Mouse (Mus musculus) forebrain, embryonic 12.5 days (tissue): ENCODE measurements at regions not wholly inside any gene's neighbourhood (a gene's known extent, or its start where the extent isn't known, plus 50 kb on each side); places are given as distances from the start of the nearest gene placed in this dataset.
A peak's percentile ranks its signal among the peaks of the same experiment; 100 is the strongest.

Experiments
- ATAC-seq: fragments of 200-750 bp; cut with Nextera tagmentation; 2 replicates; pipeline ENCODE4 v1.8.0; 2017; ENCODE audit warnings: moderate TSS enrichment; ENCODE audit not compliant: low FRiP score
- H3K27ac ChIP-seq: fragments of 300-500 bp; sonication (generic); 2 replicates; pipeline ENCODE4 v1.5.1; 2016; ENCODE audit warnings: mild to moderate bottlenecking
- H3K27me3 ChIP-seq: fragments of 300-500 bp; sonication (generic); 2 replicates; pipeline ENCODE4 v1.6.1; 2016; ENCODE audit warnings: mild to moderate bottlenecking
- H3K36me3 ChIP-seq: fragments of 300-500 bp; sonication (generic); replicated peaks from 2 replicates; pipeline ENCODE4 v1.6.1; 2016; ENCODE audit warnings: mild to moderate bottlenecking
- H3K4me1 ChIP-seq: fragments of 300-500 bp; sonication (generic); 2 replicates; pipeline ENCODE4 v1.6.1; 2016
- H3K4me2 ChIP-seq: fragments of 300-500 bp; sonication (generic); 2 replicates; pipeline ENCODE4 v1.6.1; 2016; ENCODE audit warnings: mild to moderate bottlenecking, moderate library complexity
- H3K4me3 ChIP-seq: fragments of 300-500 bp; sonication (generic); replicated peaks from 2 replicates; pipeline ENCODE4 v1.5.1; 2016; ENCODE audit warnings: mild to moderate bottlenecking
- H3K9ac ChIP-seq: fragments of 300-500 bp; sonication (generic); 2 replicates; pipeline ENCODE4 v1.6.1; 2016; ENCODE audit warnings: mild to moderate bottlenecking
- H3K9me3 ChIP-seq: fragments of 300-500 bp; sonication (generic); 2 replicates; pipeline ENCODE4 v1.6.1; 2016
- WGBS: fragments of 180-500 bp; shearing (Covaris S2); methylation state at CpG from one replicate; pipeline ENCODE4 v1.1.7; 2016; 5-methylcytosine and 5-hydroxymethylcytosine counted together

DNA sequence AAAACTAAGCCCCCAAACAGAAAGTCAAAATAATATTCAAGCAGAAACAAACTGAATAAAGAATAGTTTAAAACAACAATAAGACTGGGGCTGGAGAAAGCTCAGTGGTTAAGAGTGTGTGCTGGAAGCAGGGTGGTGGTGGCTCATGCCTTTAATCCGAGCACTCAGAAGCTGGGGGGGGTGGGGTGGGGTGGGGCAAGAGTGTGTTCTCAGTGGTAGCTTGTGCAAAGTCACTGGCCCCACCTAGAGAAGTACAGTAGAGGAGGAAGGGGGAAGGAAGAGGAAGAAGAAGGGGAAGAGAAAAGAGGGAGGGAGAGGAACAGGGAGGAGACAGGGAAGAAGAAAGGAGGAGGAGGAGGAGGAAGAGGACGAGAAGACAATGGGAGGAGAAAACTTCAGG lies 141.1 kb upstream of the Usp9x start:
- 60% methylated on average over 2 of the region's 2 CpGs for WGBS
- no peaks in the 10 kb centered on the region for H3K36me3 ChIP-seq

DNA sequence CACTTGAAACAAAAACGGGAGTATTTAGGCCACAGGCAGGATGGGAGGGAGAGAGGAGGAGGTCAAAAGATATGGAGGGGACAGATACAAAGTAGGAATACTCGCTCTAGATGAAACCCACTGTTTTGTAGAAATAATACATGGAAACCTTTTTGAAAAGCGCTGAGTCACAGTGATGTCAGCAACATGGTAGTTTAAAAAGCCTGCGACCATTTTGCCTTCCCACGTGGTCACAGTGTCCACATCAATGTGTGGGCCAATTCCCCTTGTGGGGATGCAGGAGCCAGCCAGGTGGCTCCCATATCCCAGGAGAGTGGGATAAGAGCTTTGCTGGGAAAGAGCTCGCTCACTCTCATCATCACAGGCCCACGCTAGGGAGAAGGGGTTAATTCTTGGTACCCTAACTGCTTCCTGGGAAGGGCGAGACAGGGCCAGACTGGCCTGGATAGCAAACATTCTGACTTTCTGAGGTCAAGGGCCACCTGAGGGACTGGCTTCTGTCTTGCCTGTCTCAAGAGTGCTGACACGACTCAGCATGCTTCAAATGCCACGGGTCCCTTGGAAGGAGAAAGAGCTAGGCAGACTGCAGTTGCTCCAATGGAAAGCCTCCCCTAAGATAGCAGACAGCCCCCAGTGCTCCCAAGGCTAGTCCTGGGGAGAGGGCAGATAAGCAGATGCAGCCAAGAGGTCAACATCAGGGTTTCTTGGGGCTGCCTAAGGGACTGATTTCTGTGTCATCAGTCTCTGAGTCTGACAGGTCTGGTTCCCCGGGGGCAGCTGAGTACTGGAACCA lies 143.3 kb upstream of the Usp9x start:
- no peak for ATAC-seq
- no peak overlapping the region for H3K4me3 ChIP-seq
- WGBS = 70% methylated on average over 11 of the region's 11 CpGs
- H3K4me1 ChIP-seq = no peaks in the 10 kb centered on the region
- H3K9me3 ChIP-seq = no peaks in the 10 kb centered on the region
- H3K9ac ChIP-seq = no peak overlapping the region
- no peak overlapping the region for H3K27ac ChIP-seq
- no peaks in the 10 kb centered on the region for H3K36me3 ChIP-seq
- no peak overlapping the region for H3K4me2 ChIP-seq
- no peaks in the 10 kb centered on the region for H3K27me3 ChIP-seq

More for the DNA sequence above, 141.1 kb upstream of the Usp9x start:
- H3K4me2 ChIP-seq = no peak overlapping the region
- ATAC-seq = no peak
- H3K27ac ChIP-seq = no peak overlapping the region
- H3K9ac ChIP-seq = no peak overlapping the region
- no peaks in the 10 kb centered on the region for H3K4me1 ChIP-seq
- no peaks in the 10 kb centered on the region for H3K9me3 ChIP-seq
- no peak overlapping the region for H3K4me3 ChIP-seq
- H3K27me3 ChIP-seq = no peaks in the 10 kb centered on the region

DNA sequence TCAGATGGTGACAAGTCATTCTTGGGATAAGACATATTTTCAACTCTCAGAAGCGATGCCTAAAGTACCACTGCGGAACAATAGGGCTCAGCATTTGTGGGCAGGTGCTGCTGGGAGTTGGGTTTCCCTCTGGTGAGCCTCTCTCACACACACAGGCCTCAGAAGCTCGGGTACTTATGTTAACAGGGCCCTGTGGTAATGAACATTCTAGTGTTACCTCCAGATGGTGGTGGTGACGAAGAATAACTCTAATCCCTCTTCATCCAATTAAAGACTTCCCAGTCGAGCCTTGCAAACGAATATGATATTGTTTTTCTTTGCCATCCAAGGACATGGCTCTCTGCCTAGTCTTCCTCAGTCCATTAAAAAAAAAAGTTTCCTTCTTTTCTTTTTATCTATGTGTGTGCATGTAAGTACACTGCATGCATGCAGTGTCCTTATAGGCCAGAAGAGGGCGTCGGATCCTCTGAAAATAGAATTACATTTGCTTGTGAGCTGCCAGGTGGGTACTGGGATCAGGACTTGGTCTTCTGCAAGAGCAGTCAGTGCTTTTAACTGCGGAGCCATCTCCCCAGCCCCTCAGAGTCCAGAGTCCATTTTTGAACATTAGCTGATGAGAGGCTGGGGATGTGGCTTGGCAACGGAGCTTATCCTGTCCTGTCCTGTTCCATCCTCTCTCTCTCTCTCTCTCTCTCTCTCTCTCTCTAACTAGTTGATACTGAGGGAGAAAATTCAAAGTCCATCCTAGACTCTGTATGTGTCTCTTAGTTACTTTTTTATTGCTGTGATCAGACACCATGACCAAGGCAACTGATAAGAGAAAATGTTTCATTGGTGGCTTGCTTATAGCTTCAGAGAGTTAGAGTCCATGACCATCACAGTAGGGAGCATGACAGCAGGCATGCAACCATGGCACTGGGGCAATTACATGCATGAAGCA lies 146.3 kb upstream of the Usp9x start:
- Histone ChIP-seq H3K9ac (no peak overlapping the region), H3K4me1 (no peaks in the 10 kb centered on the region), H3K9me3 (no peaks in the 10 kb centered on the region), H3K4me3 (no peak overlapping the region), H3K27me3 (no peaks in the 10 kb centered on the region), H3K36me3 (no peaks in the 10 kb centered on the region), H3K27ac (no peak overlapping the region), H3K4me2 (no peak overlapping the region)
- WGBS = 74% methylated on average over 10 of the region's 10 CpGs
- ATAC-seq = no peak

DNA sequence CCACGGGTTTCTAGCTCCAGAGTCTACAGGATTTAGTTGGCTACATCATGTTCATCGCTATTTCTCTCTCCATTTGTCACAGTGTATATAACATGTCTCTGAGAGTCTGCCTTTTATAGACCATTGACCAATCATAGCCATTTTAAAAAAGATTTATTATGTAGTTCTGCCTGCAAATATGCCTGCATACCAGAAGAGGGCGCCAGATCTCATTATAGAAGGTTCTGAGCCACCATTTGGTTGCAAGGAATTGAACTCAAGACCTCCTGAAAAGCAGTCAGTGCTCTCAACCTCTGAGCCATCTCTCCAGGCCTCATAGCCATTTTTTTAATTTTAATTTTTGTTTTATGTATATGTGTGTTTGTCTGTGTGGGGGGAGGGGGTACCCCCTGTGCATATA lies 151.7 kb upstream of the Usp9x start:
- Histone ChIP-seq H3K27me3 (no peaks in the 10 kb centered on the region), H3K4me1 (no peaks in the 10 kb centered on the region; the same call in 1 of the 2 replicates), H3K9ac (no peak overlapping the region), H3K9me3 (no peaks in the 10 kb centered on the region), H3K4me2 (no peak overlapping the region), H3K27ac (no peak overlapping the region), H3K4me3 (no peak overlapping the region), H3K36me3 (no peaks in the 10 kb centered on the region)
- ATAC-seq = no peak
- WGBS = 29% methylated on average over 3 of the region's 3 CpGs

DNA sequence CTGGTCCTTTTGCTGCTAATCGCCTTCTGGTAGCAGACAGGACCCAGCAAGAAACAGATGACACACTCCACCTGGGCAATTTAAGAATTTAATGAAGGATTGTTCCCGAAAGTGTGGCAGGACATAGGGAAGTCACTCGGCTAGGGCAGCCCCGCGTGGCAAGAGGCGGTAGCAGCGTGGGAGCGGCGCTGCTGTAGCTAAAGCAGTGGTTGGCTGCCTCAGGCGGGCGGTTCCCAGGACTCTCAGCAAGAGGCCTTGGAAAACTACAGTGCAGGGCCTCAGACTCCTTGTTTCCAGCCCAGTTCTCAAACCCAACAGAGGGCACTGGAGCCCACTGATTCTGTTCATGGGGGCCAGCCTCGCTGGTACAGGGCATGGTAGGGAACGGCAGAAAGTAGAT lies 154.2 kb upstream of the Usp9x start:
- no peaks in the 10 kb centered on the region for H3K36me3 ChIP-seq
- H3K27ac ChIP-seq = no peak overlapping the region
- H3K27me3 ChIP-seq = no peaks in the 10 kb centered on the region
- H3K9me3 ChIP-seq = no peaks in the 10 kb centered on the region
- ATAC-seq = peak; percentile 61; the same call in 1 of the 2 replicates
- H3K9ac ChIP-seq = no peak overlapping the region
- no peaks in the 10 kb centered on the region; the same call in 1 of the 2 replicates for H3K4me1 ChIP-seq
- WGBS = 24% methylated on average over 13 of the region's 13 CpGs
- no peak overlapping the region; the same call in 1 of the 2 replicates for H3K4me3 ChIP-seq
- H3K4me2 ChIP-seq = peak overlapping the region; percentile 39

DNA sequence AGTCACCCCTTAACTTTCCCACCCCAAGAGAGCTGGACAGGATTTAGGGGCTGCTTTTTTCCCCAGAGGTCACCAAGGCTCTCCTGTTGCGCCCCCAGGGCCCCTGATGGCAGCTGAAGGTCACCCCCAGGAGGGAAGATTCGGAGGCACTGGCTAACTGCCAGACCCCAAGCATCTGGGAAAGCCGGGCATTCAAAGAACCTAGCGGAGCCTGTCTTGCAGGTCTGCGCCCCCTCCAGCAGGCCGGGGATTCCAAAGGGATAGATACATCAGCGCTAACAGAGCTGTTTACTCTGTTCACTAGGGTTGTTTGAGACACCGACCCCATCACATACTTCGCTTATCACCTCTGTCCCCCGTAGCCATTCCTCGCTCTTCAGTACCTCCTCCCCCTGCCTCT lies 154.6 kb upstream of the Usp9x start:
- Histone ChIP-seq H3K27ac (no peak overlapping the region), H3K4me2 (peak overlapping the region; percentile 39), H3K27me3 (no peaks in the 10 kb centered on the region), H3K36me3 (no peaks in the 10 kb centered on the region), H3K4me1 (no peaks in the 10 kb centered on the region; the same call in 1 of the 2 replicates), H3K9me3 (no peaks in the 10 kb centered on the region), H3K4me3 (no peak overlapping the region; the same call in 1 of the 2 replicates), H3K9ac (no peak overlapping the region)
- WGBS = 27% methylated on average over 11 of the region's 11 CpGs
- no peak for ATAC-seq

DNA sequence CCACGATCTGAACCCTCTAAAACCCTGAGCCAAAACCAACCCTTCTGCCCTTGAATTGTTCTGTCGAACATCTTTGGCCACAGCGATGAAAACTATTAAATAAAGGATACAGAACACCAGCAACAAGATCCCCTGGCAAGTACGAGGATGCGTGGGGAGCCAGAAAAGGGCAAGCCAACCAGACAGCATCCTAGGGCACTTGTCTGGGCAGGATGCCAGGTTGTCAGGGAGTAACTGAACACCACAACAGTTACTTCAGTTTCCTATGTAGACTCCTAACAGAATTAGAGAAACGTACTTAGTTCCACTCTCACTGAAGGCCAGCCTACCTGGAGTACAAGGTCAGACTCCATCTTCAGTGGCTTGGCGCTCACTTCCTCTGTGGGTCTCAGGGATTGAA lies 138.4 kb upstream of the Med14 start:
- no peak overlapping the region for H3K4me2 ChIP-seq
- 85% methylated on average over 7 of the region's 7 CpGs for WGBS
- no peaks in the 10 kb centered on the region for H3K4me1 ChIP-seq
- H3K36me3 ChIP-seq = no peaks in the 10 kb centered on the region
- no peak overlapping the region for H3K4me3 ChIP-seq
- H3K27me3 ChIP-seq = no peaks in the 10 kb centered on the region
- no peak overlapping the region for H3K9ac ChIP-seq
- ATAC-seq = no peak
- H3K27ac ChIP-seq = no peak overlapping the region
- H3K9me3 ChIP-seq = no peaks in the 10 kb centered on the region

DNA sequence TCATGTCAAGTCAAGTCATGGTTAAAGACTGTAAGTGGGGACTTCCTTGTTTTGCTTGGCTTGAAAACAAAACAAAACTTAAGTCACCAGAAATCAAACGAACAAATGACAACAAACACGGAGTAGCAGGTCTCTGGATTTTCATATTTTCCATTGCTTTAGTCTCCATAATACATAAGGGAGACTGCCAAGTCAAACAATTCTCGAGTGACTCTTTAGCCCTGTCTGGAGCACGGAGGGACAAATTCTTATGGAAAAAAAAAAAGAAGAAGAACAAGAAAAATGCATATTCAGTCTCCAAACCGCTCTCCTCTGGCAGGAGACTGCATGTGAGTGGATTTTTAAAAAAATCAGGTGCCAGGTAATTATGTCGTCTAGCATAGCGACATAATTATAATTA lies 129.6 kb upstream of the Med14 start:
- 85% methylated on average over 7 of the region's 7 CpGs for WGBS
- H3K9ac ChIP-seq = no peak overlapping the region
- no peaks in the 10 kb centered on the region for H3K27me3 ChIP-seq
- H3K9me3 ChIP-seq = no peaks in the 10 kb centered on the region
- H3K4me1 ChIP-seq = peaks cover 6% of the 10 kb centered on the region; the same call in 1 of the 2 replicates
- H3K4me3 ChIP-seq = no peak overlapping the region
- no peaks in the 10 kb centered on the region for H3K36me3 ChIP-seq
- no peak overlapping the region for H3K4me2 ChIP-seq
- no peak for ATAC-seq
- H3K27ac ChIP-seq = no peak overlapping the region

DNA sequence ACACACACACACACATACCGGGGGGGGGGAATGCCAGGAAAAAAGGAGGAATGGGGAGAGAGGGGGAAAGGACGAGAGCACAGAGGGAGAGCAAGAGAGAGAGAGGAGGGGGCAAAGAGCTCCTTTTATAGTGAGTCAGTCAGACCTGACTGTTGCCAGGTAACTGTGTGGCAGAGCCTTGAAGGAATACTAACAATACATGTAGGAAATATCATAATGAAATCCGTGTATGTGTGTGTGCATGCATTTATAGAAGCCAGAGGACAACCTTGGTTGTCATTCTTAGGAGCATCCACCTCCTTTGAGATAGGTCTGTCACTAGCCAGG lies 127.6 kb upstream of the Med14 start:
- H3K9ac ChIP-seq = no peak overlapping the region
- H3K36me3 ChIP-seq = no peaks in the 10 kb centered on the region
- 46% methylated on average over 3 of the region's 3 CpGs for WGBS
- no peaks in the 10 kb centered on the region for H3K9me3 ChIP-seq
- no peak overlapping the region for H3K27ac ChIP-seq
- peak; percentile 7; the same call in 1 of the 2 replicates for ATAC-seq
- no peak overlapping the region for H3K4me3 ChIP-seq
- no peaks in the 10 kb centered on the region for H3K27me3 ChIP-seq
- H3K4me1 ChIP-seq = peaks cover 10% of the 10 kb centered on the region; the same call in 1 of the 2 replicates
- no peak overlapping the region for H3K4me2 ChIP-seq

DNA sequence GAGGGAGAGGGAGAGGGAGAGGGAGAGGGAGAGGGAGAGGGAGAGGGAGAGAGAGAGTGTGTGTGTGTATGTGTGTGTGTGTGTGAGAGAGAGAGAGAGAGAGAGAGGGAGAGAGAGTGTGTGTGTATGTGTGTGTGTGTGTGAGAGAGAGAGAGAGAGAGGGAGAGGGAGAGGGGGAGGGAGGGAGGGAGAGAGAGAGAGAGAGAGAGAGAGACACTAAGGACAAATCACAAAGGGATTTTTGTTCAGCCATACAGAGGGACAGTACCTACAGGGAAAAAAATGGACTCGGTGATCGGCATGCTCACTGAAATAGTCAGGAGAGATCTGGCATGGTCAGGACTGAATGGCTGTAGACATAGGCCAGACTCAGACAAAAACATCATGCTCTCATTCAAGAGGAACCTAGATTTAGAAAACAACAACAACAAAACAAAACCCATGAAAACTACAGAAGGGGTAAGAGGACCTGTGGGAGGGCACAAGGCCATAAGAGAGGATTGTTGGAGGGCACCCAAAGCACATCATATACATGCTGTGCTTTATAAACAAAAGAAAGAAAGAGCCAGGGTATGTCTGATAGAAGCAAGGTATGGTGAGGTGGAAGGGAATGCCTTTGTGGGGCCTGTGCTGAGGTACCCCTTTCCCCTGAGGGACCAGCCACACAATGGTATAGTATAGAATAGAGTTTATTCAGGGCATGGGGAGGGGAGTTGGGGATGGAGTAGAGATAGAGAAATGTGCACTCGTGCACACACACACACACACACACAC lies 127.0 kb upstream of the Med14 start:
- peak; percentile 71 for ATAC-seq
- no peaks in the 10 kb centered on the region for H3K9me3 ChIP-seq
- H3K4me2 ChIP-seq = 0 out of 2 replicates have a peak overlapping the region, but pooled peaks have one; percentile 4
- peak overlapping the region; percentile 69 for H3K27ac ChIP-seq
- WGBS = 53% methylated on average over 3 of the region's 3 CpGs
- no peaks in the 10 kb centered on the region for H3K27me3 ChIP-seq
- no peak overlapping the region for H3K4me3 ChIP-seq
- no peak overlapping the region for H3K9ac ChIP-seq
- peaks cover 10% of the 10 kb centered on the region; the same call in 1 of the 2 replicates for H3K4me1 ChIP-seq
- no peaks in the 10 kb centered on the region for H3K36me3 ChIP-seq

DNA sequence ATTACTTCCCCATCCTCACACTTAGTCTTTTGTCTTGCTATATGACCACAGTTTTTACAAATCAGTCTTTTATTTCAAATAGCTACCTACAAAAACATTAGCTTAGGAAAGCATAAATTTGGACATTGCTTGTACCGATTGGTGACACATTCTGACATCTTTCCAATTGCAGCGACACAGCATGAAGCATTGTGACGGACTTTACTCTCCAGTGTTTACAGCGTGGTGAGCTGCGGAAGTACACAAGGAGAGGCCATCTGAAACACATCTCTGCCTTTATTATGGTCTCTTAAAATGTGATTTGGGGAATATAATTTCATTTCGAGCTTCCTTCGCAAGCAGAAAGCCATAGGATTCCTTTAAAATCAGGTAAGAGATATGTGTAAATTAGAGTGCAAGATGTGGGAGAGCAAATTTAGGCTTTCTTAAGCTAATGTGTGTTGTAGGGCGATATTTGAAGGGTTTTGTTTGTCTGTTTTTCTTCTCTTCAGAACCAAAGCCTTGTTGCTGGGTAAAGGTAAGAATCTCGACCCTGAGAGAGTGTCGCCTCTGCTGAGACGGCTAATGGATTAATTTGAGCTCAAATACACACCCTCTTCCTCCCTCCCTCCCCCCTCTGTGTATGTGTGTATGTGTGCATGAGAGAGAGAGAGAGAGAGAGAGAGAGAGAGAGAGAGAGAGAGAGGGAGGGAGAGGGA lies 126.3 kb upstream of the Med14 start:
- Histone ChIP-seq H3K27ac (peak overlapping the region; percentile 65), H3K4me1 (peaks cover 10% of the 10 kb centered on the region; the same call in 1 of the 2 replicates), H3K9me3 (no peaks in the 10 kb centered on the region), H3K27me3 (no peaks in the 10 kb centered on the region), H3K36me3 (no peaks in the 10 kb centered on the region), H3K4me2 (no peak overlapping the region), H3K9ac (no peak overlapping the region), H3K4me3 (no peak overlapping the region)
- ATAC-seq = no peak
- 45% methylated on average over 11 of the region's 11 CpGs for WGBS
